Mouse (Mus musculus) R1 (cell line): ENCODE data around the gene Cdk14.
"Not testable (repeated sequence)": the region's sequence is repeated elsewhere in the genome, so short reads cannot be mapped to it uniquely, and the experiment has no call there.

ENCODE experiments used
- DNase-seq: peaks from one replicate; pipeline ENCODE4 v3.0.0-alpha.2; 2018; ENCODE audit warnings: low read depth, low spot score

Gene Cdk14

DNA sequence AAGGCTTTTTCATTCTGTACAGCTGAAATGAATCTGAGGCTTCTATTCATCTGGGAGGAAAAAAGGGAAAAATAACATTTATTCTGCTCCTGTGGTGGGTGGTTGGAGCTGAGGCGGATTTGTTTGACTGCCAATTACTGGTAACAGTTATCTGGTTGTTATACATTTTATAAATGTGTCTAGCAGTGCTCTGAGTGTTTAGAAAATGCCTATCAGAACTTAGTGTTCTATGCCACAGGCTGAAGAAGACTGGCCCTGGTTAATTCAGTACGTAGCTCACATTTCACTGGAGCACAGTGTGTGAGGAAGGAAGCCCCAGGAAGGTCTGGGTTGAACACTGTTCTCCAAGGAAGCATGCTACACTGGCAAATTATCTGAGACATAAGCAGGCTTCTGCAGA, 429.1 kb downstream of the Cdk14 start:
- no peak for DNase-seq

- no peak for DNase-seq
Measured at GRCm38 (mm10) chr5:4990237-4990636, 429.9 kb downstream of the Cdk14 start.

GRCm38 (mm10) chr5:4986181-4986580, 433.9 kb downstream of the Cdk14 start:
- DNase-seq = no peak

DNA sequence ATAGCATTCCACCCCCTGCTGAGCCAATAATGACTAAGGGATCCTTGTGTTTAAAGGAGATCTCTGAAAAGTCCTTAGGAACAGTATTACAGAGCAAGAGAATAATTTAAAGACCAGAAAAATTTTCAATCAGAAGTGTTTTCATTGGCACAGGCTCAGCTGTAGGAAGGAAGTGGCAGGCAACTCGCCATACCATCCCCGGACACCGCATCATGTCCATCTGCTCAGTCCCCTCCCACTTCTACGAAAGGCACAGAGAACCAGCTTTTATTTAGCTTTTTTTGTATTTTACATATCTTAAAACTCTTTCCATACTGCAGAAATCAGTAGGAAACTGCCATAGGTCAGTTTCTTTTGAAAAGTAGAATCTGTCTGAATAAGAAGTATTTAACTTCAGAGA, 440.6 kb downstream of the Cdk14 start:
- no peak for DNase-seq

DNA sequence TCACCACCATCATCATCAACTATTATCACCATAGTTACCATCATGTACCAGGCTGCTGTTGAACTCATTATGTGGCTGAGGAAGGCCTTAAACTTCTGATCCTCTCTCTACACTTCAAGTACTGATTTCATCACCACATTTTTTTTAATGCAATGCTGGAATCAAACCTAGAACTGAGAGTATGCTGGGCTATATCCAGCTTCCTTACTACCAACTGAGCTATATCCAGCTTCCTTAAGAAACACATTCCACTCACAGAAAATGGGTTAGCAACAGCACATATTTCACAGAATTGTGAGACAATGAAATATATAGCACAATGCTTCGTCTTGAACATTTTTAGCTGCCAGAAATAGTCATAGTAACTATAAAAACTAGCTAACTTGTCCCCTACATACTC, 446.7 kb downstream of the Cdk14 start:
- DNase-seq = no peak

- DNase-seq = peak; percentile 69
Measured at GRCm38 (mm10) chr5:4962063-4962610, 458.0 kb downstream of the Cdk14 start.

GRCm38 (mm10) chr5:4961636-4962035, 458.5 kb downstream of the Cdk14 start:
- DNase-seq = no peak

GRCm38 (mm10) chr5:4959446-4959845, 460.7 kb downstream of the Cdk14 start:
- DNase-seq = no peak

DNA sequence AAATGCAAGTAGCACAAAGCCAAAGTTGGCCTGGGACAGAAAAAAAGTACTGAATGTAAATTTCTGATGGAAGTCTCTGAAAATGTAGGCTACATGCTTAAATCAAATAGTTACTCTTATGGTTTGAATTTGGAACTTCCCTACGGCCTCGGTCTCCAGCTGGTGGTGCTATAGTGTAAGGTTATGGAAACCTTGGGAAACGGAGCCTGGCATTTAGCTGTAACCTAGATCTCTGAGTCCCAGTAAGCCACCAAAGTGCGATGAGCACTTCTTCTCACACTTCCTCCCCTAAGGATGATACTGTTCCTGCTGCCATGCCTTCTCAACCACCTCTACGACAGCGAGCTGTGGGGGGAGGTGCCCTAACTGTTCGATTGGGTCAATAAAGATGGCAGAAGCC, 464.1 kb downstream of the Cdk14 start:
- DNase-seq = no peak

DNA sequence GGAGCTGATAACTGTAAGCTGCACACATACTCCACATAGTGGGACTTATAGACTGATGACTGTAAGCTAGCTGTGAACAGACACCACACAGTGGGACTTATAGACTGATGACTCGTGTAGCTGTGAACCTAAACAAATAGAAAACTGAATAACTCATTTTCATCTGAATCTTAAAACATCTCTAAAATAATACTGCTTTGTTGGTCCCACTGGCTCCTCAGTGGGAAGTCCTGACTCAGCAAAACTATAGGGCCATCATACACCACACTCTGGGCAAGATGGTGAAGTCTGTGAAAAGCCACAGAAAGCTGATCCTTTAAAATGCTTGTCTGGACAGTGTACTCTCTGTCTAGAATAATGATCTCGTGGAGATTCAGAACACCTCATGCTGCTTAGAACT, 464.7 kb downstream of the Cdk14 start:
- no peak for DNase-seq

DNA sequence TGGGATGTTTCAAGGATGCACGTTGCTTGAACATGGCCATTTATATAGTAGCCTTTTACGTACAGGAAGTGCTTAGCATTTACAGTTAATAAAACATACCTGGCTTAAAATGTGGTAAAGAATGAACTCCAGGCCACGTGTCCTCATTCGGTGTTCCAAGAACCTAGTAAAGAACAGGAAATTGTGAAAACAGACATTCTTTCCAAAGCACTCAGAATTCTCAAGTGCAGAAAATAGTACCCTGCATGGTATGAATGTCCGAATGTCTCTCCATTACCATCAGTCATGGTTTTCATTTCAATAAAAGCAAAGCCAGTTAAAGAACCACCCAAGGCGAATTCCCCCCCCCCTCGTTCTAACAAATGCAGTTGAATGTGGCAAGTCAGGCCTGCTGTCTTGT, 470.7 kb downstream of the Cdk14 start:
- DNase-seq = no peak

DNA sequence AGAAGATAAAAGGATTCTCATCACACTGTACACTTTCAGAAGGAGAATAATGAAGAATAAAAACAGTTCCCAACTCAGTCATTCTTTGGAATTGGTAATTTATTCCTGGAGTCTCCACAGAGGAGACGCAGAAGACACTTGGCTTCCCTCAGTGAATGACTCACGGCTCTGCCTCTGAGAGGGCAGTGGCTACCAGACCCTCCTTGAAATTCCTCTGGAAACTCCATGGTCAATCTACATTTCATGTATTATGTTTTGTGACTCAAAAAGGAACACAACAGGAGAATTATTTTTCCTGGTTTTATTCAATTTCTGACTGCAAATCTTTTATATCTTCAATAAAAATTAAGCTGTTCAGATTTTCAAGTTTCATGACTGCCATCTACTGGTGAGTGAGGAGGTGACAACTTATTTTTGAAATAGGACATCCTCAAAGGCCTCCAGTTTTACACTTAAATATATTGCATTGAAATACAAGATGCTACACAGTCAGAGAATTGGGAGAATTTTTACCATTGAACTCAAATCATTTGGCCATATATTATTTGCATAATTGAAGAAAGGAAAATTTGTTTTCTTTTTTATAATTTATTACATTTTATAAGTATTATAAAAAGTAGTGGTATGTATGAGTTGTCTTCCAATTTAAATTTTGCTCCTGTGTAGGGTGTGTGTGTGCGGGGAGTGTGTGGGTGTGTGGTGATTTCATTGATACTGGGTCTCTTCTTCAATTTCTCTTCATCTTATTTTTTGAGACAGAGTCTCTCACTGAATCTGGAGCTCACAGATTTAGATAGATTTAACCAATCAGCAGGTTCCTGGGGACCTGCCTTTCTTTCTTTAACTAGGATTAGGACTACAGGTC, 471.8 kb downstream of the Cdk14 start:
- DNase-seq = peak; percentile 32

DNA sequence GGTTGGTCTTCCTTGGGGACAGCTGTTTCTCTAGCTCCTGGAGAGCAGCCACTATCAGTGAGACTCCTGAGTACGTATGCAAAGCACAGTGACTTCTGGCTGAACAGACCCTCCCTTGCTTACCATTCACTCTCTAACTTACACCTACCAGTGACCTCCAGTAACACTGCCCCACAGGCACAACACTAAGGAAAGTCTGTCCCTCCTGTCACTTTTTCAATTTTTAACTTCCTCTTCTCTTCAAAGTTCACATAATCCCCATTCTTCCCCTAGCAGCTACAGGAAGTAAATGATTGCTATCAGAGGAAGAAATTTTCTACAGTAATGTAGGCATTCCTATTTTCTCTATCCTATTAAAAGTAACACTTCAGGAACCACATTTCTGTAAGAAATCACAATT, 485.0 kb downstream of the Cdk14 start:
- no peak for DNase-seq

DNA sequence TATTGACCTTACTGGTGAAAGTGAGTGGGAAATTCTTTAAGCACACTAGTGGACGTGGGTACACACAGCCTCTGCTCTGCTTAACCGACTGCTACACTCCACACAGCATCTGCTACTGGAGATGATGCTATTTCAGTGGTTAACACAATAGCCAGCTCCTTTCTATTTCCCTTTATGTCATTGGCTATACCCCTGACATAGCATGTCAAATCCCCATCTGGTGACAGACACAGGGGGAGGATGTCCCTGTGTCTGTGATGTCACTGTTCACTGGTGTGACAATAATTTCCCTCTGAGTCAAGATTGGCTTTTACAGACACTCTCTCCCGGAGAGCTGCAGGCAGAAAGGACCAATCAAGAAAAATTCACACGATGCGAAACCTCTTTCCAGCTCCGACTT, 485.6 kb downstream of the Cdk14 start:
- DNase-seq = no peak

- DNase-seq = no peak
Measured at GRCm38 (mm10) chr5:4931539-4932143, 488.5 kb downstream of the Cdk14 start.

- no peak for DNase-seq
Measured at GRCm38 (mm10) chr5:4929628-4930027, 490.5 kb downstream of the Cdk14 start.

DNA sequence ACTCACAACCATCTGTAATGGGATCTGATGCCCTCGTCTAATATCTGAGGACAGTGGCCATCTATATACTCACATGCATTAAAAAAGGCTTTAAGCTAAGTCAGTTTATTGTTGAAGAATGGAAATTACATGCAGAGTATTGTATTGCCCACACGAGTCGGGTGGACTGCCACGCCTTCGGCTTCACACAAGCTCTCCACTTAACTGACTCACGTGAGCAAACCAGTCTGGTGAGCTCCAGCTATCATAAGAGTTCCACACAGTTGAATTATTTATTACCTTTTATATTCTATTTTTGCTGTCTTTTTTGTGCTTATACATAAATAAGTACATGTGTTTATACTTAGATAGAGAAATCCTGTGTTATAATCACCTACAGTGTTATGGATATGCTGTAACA, 495.2 kb downstream of the Cdk14 start:
- no peak for DNase-seq

GRCm38 (mm10) chr5:4918376-4918775, 501.7 kb downstream of the Cdk14 start:
- DNase-seq = peak; percentile 49

DNA sequence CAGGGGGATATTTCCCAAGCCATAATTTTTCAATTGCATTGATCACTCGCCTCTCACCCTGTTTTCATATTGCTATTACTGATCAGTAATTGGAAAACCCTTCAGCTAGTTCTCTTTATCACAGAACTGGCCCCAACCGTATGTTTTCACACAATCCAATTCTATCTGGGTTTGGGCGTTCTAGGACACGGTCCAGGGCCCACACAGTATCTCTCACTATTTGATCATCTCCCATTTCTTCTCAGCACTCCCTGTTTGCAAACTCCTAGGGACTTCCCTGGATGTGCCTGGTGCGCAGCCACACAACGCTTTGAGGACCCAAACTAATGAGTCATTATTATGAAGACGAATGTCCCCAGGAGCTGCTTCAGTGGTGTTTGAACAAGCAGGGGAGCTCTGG, 502.4 kb downstream of the Cdk14 start:
- no peak for DNase-seq

DNA sequence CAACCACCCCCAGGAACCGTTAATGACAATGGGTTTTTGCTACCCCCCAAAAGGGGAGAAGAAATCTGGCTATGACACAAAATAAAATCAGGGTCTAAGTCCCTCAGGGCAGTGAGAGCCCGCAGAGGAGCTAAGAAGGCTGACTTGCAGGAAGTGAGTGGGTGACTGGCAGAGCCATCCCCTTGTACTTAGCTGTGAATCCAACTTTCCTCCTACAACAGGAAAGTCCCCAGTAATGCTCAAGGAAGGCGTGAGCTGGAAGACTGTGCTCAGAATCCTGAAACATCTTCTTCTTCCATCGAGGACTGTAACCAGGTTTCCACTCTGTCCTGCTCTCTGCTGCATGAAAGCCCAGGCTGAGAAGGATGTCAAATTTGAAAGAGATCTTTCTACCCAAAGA, 502.8 kb downstream of the Cdk14 start:
- no peak for DNase-seq

DNA sequence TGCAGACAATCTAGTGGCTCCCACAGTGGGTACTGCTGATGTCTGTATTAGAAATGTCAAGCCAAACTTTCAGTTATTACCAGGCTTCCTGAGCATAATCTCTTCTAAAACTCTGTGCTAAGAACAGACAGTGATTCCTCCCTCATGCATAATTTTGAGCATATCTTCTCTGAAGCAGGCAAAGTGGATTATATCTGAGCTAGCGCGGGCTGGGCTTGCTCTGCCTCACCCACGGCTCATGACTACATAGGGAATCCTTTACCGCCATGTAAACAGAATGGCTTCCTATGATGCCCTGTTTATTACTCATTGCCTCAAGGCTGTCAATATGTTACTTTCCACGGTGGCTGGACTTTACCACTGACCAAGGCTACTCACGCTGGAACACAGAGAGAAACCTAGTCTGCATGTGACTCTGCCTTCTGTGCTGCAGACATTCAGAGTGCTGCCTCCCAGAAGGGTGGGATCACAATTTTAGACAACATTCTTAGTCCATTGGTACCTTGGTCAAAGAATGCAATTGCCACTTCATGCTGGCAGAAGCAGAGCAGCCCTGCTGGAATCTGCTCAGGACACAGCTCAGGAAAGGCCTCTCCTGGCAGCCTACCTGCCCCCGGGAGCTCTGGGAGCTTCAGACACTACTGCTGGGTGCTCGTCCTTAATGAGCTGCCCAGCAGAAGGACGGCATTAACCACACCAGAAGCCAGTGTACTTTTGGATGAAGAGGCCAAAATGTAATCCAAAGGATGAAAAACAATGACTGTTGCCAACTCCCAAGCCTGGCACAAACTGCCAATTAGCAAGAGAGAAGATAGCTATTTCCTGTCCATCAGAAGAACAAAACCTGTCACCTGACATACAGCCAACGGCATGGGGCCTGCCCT, 503.5 kb downstream of the Cdk14 start:
- DNase-seq = no peak

DNA sequence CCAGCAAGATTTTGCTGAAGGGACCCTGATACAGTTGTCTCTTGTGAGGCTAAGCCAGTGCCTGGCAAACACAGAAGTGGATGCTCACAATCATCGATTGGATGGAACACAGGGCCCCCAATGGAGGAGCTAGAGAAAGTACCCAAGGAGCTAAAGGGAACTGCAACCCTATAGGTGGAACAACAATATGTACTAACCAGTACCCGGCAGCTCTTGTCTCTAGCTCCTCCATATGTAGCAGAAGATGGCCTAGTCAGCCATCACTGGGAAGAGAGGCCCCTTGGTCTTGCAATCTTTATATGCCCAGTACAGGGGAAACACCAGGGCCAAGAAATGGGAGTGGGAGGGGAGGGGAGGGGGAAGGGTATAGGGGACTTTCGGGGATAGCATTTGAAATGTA, 515.2 kb downstream of the Cdk14 start:
- not testable (repeated sequence) for DNase-seq
